Mouse (Mus musculus) small intestine, adult 2 months (tissue): Measurements from ENCODE around the gene Sncg.

ENCODE experiments used
- CTCF ChIP-seq: fragments of 200-500 bp; IDR thresholded peaks from 2 replicates; pipeline ENCODE4 v1.5.1; 2012; ENCODE audit warnings: low read depth, mild to moderate bottlenecking, control low read depth, inconsistent platforms, low read length, moderate library complexity, mixed read lengths; ENCODE audit not compliant: insufficient replicate concordance, insufficient read length; ENCODE audit errors: extremely low read depth
- POLR2A ChIP-seq: fragments of 200-500 bp; IDR thresholded peaks from 2 replicates; pipeline ENCODE4 v1.6.1; 2012; ENCODE audit warnings: low read depth, mild to moderate bottlenecking, control low read depth, inconsistent platforms, low read length, moderate library complexity

GRCm38 (mm10) chr14:34339446-34339845, 35.1 kb downstream of the Sncg start:
- TF ChIP-seq CTCF = no peak
- no peak for TF ChIP-seq POLR2A
